Comparison of ENCODE assay signal across 19 mouse cellular contexts in genomic region chr3:52647161-52647692, GRCm38 (mm10).
A peak's percentile ranks its signal among the peaks of the same experiment; 100 is the strongest.
DNase-seq lines count a peak whose midpoint lies in the region; ATAC-seq and TF ChIP-seq lines count a peak whose summit lies in the region.
"Had no signal": no experiment of that assay in that cellular context is flagged by ENCODE, and none has a peak within 500 bp of the region (broad histone marks: within the 10 kb centered on the region; RNA-seq: fewer than 3 reads in every experiment).

No protein-coding gene starts in this region.

- no peak for TF ChIP-seq POLR2A in limb, embryonic 14.5 days (IDR thresholded peaks at IDR 0.05; ENCODE audit: borderline replicate concordance, extremely low read depth, insufficient read depth, insufficient read length)

- no peak overlapping the region for H3K9ac ChIP-seq in limb, embryonic 14.5 days (ENCODE audit: low read depth, low read length, severe bottlenecking)
- no peak overlapping the region for H3K9ac ChIP-seq in forebrain, embryonic 15.5 days (replicated peaks)
- H3K9ac ChIP-seq: limb, embryonic 13.5 days; neural tube, embryonic 12.5 days had no signal

- no peak overlapping the region for H3K4me2 ChIP-seq in limb, embryonic 14.5 days (replicated peaks; ENCODE audit: low read depth, low read length, severe bottlenecking)
- no peak overlapping the region for H3K4me2 ChIP-seq in forebrain, embryonic 15.5 days (replicated peaks)
- H3K4me2 ChIP-seq: heart, embryonic 11.5 days; limb, embryonic 13.5 days; neural tube, embryonic 12.5 days had no signal

- DNase-seq in CD4-positive, CD25-positive, alpha-beta regulatory T cell, adult 2 months (ENCODE audit: low read depth, low spot score): peak; percentile 52
- peak; percentile 22 for DNase-seq in thymus, postnatal 0 days (ENCODE audit: low spot score)
- DNase-seq in thymus, postnatal 10 days (ENCODE audit: low spot score in 2 of 2): no peak
- peak; percentile 37 for DNase-seq in limb, embryonic 14.5 days (ENCODE audit: low spot score)
- no peak for DNase-seq in cerebellum, adult 9-10 months
- no peak for DNase-seq in spleen, postnatal 36 days (ENCODE audit: low spot score in 2 of 2)
- DNase-seq: cerebellum, adult 9-11 months; gastrocnemius, postnatal 36 days; kidney, adult 18-20 months; kidney, postnatal 14 days; lung, postnatal 36 days; right cerebral cortex, postnatal 14 days had no signal

- H3K4me3 ChIP-seq in limb, embryonic 14.5 days (replicated peaks; ENCODE audit: low read length): no peak overlapping the region
- H3K4me3 ChIP-seq in forebrain, embryonic 15.5 days: no peak overlapping the region
- H3K4me3 ChIP-seq: erythroblast, embryonic 14.5 days; limb, embryonic 13.5 days; neural tube, embryonic 12.5 days had no signal

- no peaks in the 10 kb centered on the region for H3K36me3 ChIP-seq in limb, embryonic 14.5 days (ENCODE audit: control insufficient read depth, insufficient read depth, low read length)
- H3K36me3 ChIP-seq in forebrain, embryonic 15.5 days: no peaks in the 10 kb centered on the region
- H3K36me3 ChIP-seq: limb, embryonic 13.5 days; neural tube, embryonic 12.5 days had no signal

- no peak overlapping the region for H3K27ac ChIP-seq in limb, embryonic 14.5 days (replicated peaks; ENCODE audit: low read depth, low read length)
- H3K27ac ChIP-seq in forebrain, embryonic 15.5 days (replicated peaks): no peak overlapping the region
- H3K27ac ChIP-seq: limb, embryonic 13.5 days; neural tube, embryonic 12.5 days had no signal

- 29% methylated on average over 10 of the region's 10 CpGs for WGBS in limb, embryonic 14.5 days
- 79% methylated on average over 10 of the region's 10 CpGs for WGBS in forebrain, embryonic 15.5 days

- ATAC-seq in CD4-positive, CD25-positive, alpha-beta regulatory T cell, adult 4 months: no peak
- ATAC-seq in limb, embryonic 14.5 days (ENCODE audit: low FRiP score, low read depth): no peak
- no peak for ATAC-seq in forebrain, embryonic 15.5 days (replicated peaks)
- ATAC-seq: hindbrain, embryonic 16.5 days had no signal

- H3K9me3 ChIP-seq in limb, embryonic 14.5 days (ENCODE audit: control insufficient read depth, low read length): no peaks in the 10 kb centered on the region
- H3K9me3 ChIP-seq in forebrain, embryonic 15.5 days: no peaks in the 10 kb centered on the region
- H3K9me3 ChIP-seq: limb, embryonic 13.5 days; neural tube, embryonic 12.5 days had no signal

- no peaks in the 10 kb centered on the region for H3K27me3 ChIP-seq in limb, embryonic 14.5 days (ENCODE audit: control insufficient read depth, insufficient read depth, low read length)
- no peaks in the 10 kb centered on the region for H3K27me3 ChIP-seq in forebrain, embryonic 15.5 days
- H3K27me3 ChIP-seq: limb, embryonic 13.5 days; neural tube, embryonic 12.5 days had no signal

- H3K4me1 ChIP-seq in limb, embryonic 14.5 days (ENCODE audit: control insufficient read depth, insufficient read depth, low read length): peaks cover 29% of the 10 kb centered on the region
- peaks cover 25% of the 10 kb centered on the region for H3K4me1 ChIP-seq in forebrain, embryonic 15.5 days

Comparison
In these comparisons a context has a peak if more than half of its experiments do, and no peak if none do; other contexts are left out.
1. DNase-seq: peak in CD4-positive, CD25-positive, alpha-beta regulatory T cell, adult 2 months (single experiment), thymus, postnatal 0 days (single experiment) and limb, embryonic 14.5 days (single experiment); none in thymus, postnatal 10 days (0 of 2), cerebellum, adult 9-10 months (single experiment) and spleen, postnatal 36 days (0 of 2).